Mouse (Mus musculus) CD4-positive helper T cell, adult 2 months (primary cell): Measurements from ENCODE around the gene Thsd7b.

ENCODE experiments used
- DNase-seq: peaks from one replicate; pipeline ENCODE4 v3.0.0-alpha.2; 2012; ENCODE audit warnings: low read depth, missing footprints, low spot score

Thsd7b gene

GRCm38 (mm10) chr1:129272982-129273937 lies at the start of gene Thsd7b:
Thsd7b (plus strand) TSS chr1:129273302.
- DNase-seq, result peak; percentile 2

GRCm38 (mm10) chr1:129244292-129244691 lies 28.8 kb upstream of the Thsd7b start:
- no peak for DNase-seq

- DNase-seq, result no peak
These were observed 22.2 kb upstream of the Thsd7b start for GRCm38 (mm10) chr1:129250704-129251443.

DNA sequence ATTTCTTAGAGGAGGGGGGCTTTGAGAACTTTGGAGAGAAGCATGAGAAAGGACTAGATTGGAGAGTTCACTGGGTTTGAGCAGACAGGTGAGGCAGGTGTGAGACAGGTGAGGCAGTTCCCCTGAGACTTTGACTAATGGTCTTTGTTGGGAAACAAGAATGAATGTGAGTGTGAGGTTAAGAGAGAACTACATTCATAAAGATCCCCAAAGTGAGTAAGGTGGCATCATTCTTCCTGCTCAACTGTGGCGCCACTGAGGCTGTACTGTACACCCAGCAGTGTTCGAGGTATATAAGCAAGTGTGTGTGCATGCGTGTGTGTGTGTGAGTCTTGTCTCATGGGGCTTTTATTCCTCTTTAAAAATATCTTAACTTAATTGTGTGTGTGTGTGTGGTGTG lies 6.4 kb upstream of the Thsd7b start:
- DNase-seq, result no peak

DNA sequence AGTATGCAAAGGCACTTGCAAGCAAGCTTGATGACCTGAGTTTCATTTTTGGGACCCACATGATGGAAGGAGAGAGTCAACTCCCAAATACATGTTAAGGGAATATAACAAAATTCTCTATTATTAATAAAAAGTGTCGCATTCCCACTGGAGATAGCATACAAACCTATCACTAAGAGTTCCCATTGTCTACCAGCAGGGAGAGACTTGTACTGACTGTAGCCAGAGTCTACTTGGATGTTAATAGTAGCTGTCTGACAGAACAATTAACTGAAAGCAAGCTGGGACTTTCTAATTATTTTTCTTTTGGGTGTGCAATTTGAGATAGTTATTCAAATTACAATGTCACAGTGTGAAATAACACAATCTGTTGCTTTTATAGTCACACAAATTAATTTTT lies 31.1 kb downstream of the Thsd7b start:
- DNase-seq, result no peak

- no peak for DNase-seq
These were observed 51.3 kb downstream of the Thsd7b start for GRCm38 (mm10) chr1:129324388-129324787.

GRCm38 (mm10) chr1:129324798-129325197 lies 51.7 kb downstream of the Thsd7b start:
- DNase-seq, result no peak

DNA sequence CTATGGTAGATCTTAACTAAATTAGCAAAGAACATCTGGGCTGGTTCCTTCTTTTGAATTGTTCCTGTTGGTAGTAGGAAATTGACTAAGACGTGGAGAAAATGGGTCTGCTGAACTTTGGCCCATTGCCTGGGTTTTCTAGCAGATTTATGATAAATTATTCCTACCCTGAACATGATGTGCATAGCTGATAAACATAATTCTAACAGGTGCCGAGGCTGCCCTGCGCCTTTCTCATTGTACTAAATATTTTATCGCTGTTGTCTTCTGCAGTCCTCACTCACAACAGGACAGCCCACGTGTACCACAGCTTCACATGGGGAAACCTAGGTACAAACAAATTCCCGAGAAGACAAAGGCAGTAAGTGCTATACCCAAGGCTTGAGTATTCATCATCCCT lies 83.5 kb downstream of the Thsd7b start:
- no peak for DNase-seq

DNA sequence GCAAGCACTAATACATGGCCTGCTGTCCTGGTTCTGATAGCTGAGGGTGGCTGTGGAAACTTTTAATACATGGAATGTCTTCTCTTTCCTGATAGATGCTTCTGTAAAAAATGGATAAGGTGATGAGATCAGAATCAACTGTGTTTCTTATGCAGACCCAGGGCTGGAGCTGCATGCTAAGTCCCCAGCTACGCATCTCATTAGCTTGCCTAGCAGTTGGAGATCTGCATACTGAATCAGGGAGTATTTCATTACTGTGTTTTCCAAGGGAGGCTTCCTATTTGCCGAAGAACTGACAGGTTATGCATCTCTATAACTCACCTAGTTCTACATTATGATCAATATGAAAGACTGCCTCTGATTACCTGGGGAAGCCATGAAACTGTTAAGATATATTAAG lies 84.3 kb downstream of the Thsd7b start:
- no peak for DNase-seq

GRCm38 (mm10) chr1:129363368-129363767 lies 90.3 kb downstream of the Thsd7b start:
- DNase-seq, result no peak

DNA sequence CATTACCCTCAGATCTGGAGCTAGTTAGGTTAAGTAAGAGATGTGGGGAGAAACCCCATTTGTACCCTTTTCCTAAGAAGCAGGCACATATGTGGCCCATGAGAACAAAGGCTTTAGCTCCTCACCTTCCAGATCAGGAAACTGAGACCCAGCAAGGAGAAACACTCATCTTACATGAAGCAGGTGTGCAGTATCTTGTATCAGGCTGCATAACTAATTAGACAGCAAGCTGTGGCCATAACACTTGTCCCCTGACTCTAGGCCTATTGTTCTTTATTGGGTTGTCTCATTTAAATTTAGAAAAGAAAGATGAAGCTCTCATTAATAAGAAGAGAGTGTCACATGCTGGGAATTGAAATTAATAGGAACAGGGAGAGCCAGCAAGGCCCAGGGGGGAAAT lies 91.7 kb downstream of the Thsd7b start:
- DNase-seq, result no peak

GRCm38 (mm10) chr1:129365590-129365989 lies 92.5 kb downstream of the Thsd7b start:
- no peak for DNase-seq

- DNase-seq, result no peak
These were observed 113.4 kb downstream of the Thsd7b start for GRCm38 (mm10) chr1:129386479-129386878.

GRCm38 (mm10) chr1:129411584-129411983 lies 138.5 kb downstream of the Thsd7b start:
- DNase-seq, result no peak

GRCm38 (mm10) chr1:129421581-129421980 lies 148.5 kb downstream of the Thsd7b start:
- no peak for DNase-seq

DNA sequence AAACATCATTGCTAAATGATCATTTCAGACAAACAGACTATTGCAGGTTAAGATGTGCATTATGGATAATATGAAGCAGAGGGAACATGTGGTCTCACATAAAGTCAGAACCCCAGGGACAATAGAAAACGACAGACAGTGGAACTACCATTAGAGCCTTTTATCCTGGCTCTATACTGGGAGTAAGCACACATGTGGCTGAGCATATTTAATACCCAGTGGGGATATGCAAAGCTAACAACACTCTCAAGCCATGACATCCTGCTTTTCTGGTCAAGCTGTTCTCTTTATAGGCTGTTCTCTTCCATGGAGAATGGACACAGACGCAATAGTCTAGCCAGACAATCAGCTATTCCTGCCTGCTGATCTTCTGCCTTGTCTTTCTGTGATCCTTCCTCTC lies 191.3 kb downstream of the Thsd7b start:
- DNase-seq, result no peak

DNA sequence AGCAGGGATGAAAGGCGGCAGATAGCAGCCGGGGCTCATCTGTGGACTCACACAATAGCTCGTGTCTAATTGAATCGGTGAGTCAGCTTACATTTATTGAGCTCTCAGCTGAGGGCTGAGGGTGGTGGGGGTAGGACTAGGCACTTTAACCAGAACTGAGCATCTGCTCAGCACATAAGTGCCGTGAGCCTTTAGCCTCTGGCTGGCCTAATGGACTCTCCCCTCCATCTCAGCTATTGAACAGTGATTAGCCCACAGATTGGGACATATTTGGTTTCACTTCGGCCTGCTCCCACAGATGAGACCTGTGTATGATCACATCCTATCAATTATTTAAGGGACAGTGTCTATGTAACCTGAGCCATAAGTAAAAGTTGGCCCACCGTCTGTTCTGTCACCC lies 200.4 kb downstream of the Thsd7b start:
- DNase-seq, result no peak

DNA sequence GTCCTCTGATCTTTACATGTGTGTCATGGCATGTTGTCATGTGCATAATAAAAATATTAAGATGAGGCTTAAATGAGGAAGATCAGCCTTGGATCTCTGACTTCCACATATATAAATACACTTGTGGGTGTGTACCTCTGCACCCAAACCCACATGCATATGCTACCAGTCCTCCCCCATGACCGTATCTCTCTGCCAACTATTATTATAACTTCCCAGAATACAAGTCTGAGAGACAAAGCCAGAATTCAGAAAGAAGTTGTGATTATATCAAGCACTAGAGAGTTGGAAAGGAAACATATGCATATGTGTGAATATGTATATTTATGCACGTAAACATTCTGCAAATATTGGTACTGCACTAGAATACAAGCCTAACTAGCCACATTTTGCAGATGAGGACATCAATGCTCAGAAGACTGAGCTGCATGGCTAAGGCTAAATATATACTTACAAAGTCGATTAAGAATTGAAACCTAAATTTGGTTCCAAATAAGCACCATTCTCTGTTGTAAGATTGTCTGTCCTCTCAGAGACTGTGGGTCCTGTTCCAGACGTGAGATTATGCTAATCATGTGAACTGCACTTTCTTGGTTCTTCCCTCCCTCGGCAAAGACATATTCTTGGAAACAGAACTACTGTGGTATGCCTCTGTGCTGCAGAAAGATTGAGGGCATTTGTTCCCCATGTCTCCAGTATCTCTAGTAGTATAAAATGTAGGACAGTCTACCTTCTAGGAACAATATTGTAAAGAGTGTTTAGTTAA lies 211.3 kb downstream of the Thsd7b start:
- DNase-seq, result no peak

DNA sequence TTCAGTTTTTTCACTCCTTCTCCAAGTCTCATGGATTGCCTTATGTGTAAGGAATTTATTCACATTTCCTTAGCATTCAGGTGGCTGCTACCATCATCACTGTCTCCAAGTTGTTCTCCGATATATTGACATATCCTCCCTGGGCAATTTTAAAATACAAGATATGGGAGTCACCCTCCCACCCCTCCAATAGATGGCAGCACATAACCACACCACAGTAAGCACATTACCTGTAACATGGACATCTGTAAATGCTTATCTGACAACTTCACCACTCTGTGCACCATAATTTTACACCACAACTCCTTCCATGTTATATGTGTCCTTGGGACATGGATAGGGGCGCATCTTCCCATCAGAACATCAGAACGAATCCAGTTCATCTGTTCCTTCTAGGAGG lies 218.0 kb downstream of the Thsd7b start:
- DNase-seq, result no peak

- DNase-seq, result no peak
These were observed 220.8 kb downstream of the Thsd7b start for GRCm38 (mm10) chr1:129493929-129494328.

GRCm38 (mm10) chr1:129501707-129502106 lies 228.6 kb downstream of the Thsd7b start:
- DNase-seq, result no peak

DNA sequence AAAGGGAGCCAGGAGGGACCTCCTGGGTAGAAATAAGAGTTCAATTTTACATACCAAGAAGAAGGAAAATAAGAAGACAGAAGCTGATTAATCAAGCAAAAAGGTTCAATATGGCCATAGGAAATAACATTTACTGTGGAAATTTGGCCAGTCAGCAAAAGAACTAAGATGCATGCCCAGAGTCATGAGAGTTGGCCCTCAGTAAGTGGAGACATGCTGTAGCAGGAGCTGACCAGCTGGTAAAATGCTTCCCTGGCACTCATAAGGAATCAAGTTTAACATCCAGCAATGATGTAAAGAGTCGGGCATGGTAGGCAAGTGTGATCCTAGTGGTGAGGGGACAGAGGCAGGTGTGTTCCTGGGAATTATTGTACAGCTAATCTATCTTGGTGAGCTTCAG lies 243.3 kb downstream of the Thsd7b start:
- no peak for DNase-seq
